Mouse (Mus musculus) urinary bladder, adult 18-20 months (tissue): Measurements from ENCODE around the gene Tspan4.
"Not testable (repeated sequence)": the region's sequence is repeated elsewhere in the genome, so short reads cannot be mapped to it uniquely, and the experiment has no call there.

ENCODE experiments used
- DNase-seq, 2 experiments: peaks; one replicate each; pipeline ENCODE4 v3.0.0; 2022; ENCODE audit warnings: low spot score in 2 of 2, mixed read lengths in 2 of 2

Tspan4 gene

GRCm38 (mm10) chr7:141439140-141439679 is 35.8 kb upstream of the Tspan4 start:
- DNase-seq, result no peak

GRCm38 (mm10) chr7:141439811-141440210 is 35.2 kb upstream of the Tspan4 start:
- no peak for DNase-seq

GRCm38 (mm10) chr7:141440613-141441012 is 34.4 kb upstream of the Tspan4 start:
- no peak for DNase-seq

GRCm38 (mm10) chr7:141441460-141441859 is 33.6 kb upstream of the Tspan4 start:
- no peak for DNase-seq

GRCm38 (mm10) chr7:141442199-141442598 is 32.8 kb upstream of the Tspan4 start:
- no peak for DNase-seq

GRCm38 (mm10) chr7:141443081-141443821 is 31.8 kb upstream of the Tspan4 start:
- peak in 1 of 2 experiments; percentile 13 for DNase-seq

- DNase-seq, result peak in 1 of 2 experiments; percentile 34
These were observed 31.2 kb upstream of the Tspan4 start, which contains the start of gene Pidd1 for GRCm38 (mm10) chr7:141443828-141444237. Gene Pidd1 (minus strand): TSS chr7:141444025.

GRCm38 (mm10) chr7:141446374-141446773 is 28.7 kb upstream of the Tspan4 start:
- not testable (repeated sequence) for DNase-seq

GRCm38 (mm10) chr7:141447110-141447991 is 27.7 kb upstream of the Tspan4 start, which contains the start of gene Rplp2:
Gene Rplp2 (plus strand): TSS chr7:141447370.
- peak; percentile 90 to 92 for DNase-seq

GRCm38 (mm10) chr7:141451928-141452327 is 23.1 kb upstream of the Tspan4 start:
- DNase-seq, result no peak

GRCm38 (mm10) chr7:141453636-141454035 is 21.4 kb upstream of the Tspan4 start:
- DNase-seq, result no peak

- DNase-seq, result peak; percentile 90 to 94
These were observed 20.0 kb upstream of the Tspan4 start, which contains the start of gene Pnpla2 for GRCm38 (mm10) chr7:141454967-141455551. Gene Pnpla2 (plus strand): TSS chr7:141455198.

GRCm38 (mm10) chr7:141455610-141456314 is 19.3 kb upstream of the Tspan4 start:
- DNase-seq, result peak; percentile 74 to 82

GRCm38 (mm10) chr7:141456739-141457138 is 18.3 kb upstream of the Tspan4 start:
- no peak for DNase-seq

GRCm38 (mm10) chr7:141457236-141457635 is 17.8 kb upstream of the Tspan4 start:
- no peak for DNase-seq

GRCm38 (mm10) chr7:141457986-141458660 is 16.9 kb upstream of the Tspan4 start:
- DNase-seq, result no peak

GRCm38 (mm10) chr7:141458661-141459060 is 16.4 kb upstream of the Tspan4 start:
- DNase-seq, result no peak

GRCm38 (mm10) chr7:141459301-141459711 is 15.7 kb upstream of the Tspan4 start:
- no peak for DNase-seq

- DNase-seq, result no peak
These were observed 15.0 kb upstream of the Tspan4 start for GRCm38 (mm10) chr7:141460001-141460390.

GRCm38 (mm10) chr7:141460391-141461113 is 14.5 kb upstream of the Tspan4 start, which contains the start of gene Cracr2b:
Gene Cracr2b (plus strand): TSS chr7:141461094.
- no peak for DNase-seq
